Mouse (Mus musculus): Measurements from ENCODE around the gene Pald1. TPM values are rescaled to one million over a fixed set of nuclear protein-coding genes. Genes with fewer than 3 reads are reported as not detected.
A peak's percentile ranks its signal among the peaks of the same experiment; 100 is the strongest.

Gene Pald1
- polyA plus RNA-seq, 1 experiment from 2014 or later = 17.3 TPM

- H3K4me1 ChIP-seq (ENCODE audit: control insufficient read depth, insufficient read depth, low read length) = no peaks in the 10 kb centered on the region
- no peaks in the 10 kb centered on the region for H3K27me3 ChIP-seq (ENCODE audit: control insufficient read depth, insufficient read depth, low read length)
- DNase-seq (ENCODE audit: low spot score, missing footprints) (no peak), ATAC-seq (ENCODE audit: low FRiP score) (no peak)
- H3K4me2 ChIP-seq = no peak overlapping the region
- H3K4me3 ChIP-seq (ENCODE audit: low read depth, low read length) = no peak overlapping the region
- H3K9ac ChIP-seq (ENCODE audit: low read length) = no peak overlapping the region
- H3K9me3 ChIP-seq (ENCODE audit: control insufficient read depth, low read length) = no peaks in the 10 kb centered on the region
- H3K27ac ChIP-seq (ENCODE audit: low read depth, low read length) = no peak overlapping the region
- 28% methylated on average over 9 of the region's 9 CpGs for WGBS
- H3K36me3 ChIP-seq (ENCODE audit: control insufficient read depth, insufficient read depth, low read length) = no peaks in the 10 kb centered on the region
Observed at GRCm38 (mm10) chr10:61394476-61395136, 11.3 kb upstream of the Pald1 start.

- no peak overlapping the region for H3K4me2 ChIP-seq
- no peak for DNase-seq (ENCODE audit: low spot score, missing footprints)
- 63% methylated on average over 4 of the region's 4 CpGs for WGBS
- H3K36me3 ChIP-seq (ENCODE audit: control insufficient read depth, insufficient read depth, low read length) = no peaks in the 10 kb centered on the region
- H3K4me3 ChIP-seq (ENCODE audit: low read depth, low read length) = no peak overlapping the region
- H3K27me3 ChIP-seq (ENCODE audit: control insufficient read depth, insufficient read depth, low read length) = no peaks in the 10 kb centered on the region
- H3K4me1 ChIP-seq (ENCODE audit: control insufficient read depth, insufficient read depth, low read length) = peaks cover 5% of the 10 kb centered on the region
- no peak overlapping the region for H3K27ac ChIP-seq (ENCODE audit: low read depth, low read length)
- no peak overlapping the region for H3K9ac ChIP-seq (ENCODE audit: low read length)
- no peak for ATAC-seq (ENCODE audit: low FRiP score)
- no peaks in the 10 kb centered on the region for H3K9me3 ChIP-seq (ENCODE audit: control insufficient read depth, low read length)
Observed at GRCm38 (mm10) chr10:61392584-61392983, 9.3 kb upstream of the Pald1 start.

DNA sequence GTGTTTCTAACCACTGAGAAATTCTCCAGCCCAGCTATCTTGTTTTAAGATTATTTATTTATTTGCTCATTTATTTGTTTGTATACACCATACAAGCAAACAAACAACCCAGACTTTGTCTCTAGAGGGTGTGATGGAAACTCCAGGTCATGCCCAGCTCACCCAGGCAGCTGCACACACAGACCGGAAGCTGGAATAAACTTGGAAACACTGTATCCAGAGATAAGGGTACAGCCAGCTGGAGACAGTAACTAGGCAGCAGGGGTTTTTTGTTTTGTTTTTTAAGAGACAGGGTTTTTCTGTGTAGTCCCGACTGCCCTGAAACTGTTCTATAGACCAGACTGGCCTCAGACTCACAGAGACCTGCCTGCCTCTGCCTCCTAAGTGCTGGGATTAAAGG, 6.8 kb upstream of the Pald1 start:
- Histone ChIP-seq H3K27me3 (ENCODE audit: control insufficient read depth, insufficient read depth, low read length) (no peaks in the 10 kb centered on the region), H3K27ac (ENCODE audit: low read depth, low read length) (no peak overlapping the region), H3K4me2 (no peak overlapping the region), H3K9me3 (ENCODE audit: control insufficient read depth, low read length) (no peaks in the 10 kb centered on the region), H3K36me3 (ENCODE audit: control insufficient read depth, insufficient read depth, low read length) (no peaks in the 10 kb centered on the region), H3K4me3 (ENCODE audit: low read depth, low read length) (no peak overlapping the region), H3K9ac (ENCODE audit: low read length) (no peak overlapping the region), H3K4me1 (ENCODE audit: control insufficient read depth, insufficient read depth, low read length) (peaks cover 5% of the 10 kb centered on the region)
- DNase-seq (ENCODE audit: low spot score, missing footprints) (no peak), ATAC-seq (ENCODE audit: low FRiP score) (no peak)
- 72% methylated on average over 2 of the region's 2 CpGs for WGBS

DNA sequence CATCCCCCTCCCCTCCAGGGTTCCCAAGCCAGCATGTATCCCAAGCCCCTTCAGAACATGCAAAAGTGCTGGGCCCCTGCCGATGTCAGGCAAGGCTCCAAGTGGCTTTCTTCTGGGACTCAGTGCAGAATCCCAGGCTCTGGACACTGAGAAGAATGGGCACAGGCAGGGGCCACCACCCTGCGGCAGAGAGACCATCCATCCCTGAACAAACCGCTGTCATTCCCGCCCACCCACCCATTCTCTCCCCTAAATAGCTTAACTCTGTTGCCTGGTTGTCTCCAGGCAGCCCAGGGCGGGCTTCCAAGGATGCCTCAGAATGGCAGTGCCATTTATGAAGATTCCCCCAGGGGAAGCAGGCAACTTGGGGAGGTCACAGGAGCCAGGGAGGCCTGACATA, 5.7 kb upstream of the Pald1 start:
- H3K27ac ChIP-seq (ENCODE audit: low read depth, low read length) = no peak overlapping the region
- ATAC-seq (ENCODE audit: low FRiP score) = no peak

GRCm38 (mm10) chr10:61386284-61386683, 3.0 kb upstream of the Pald1 start:
- no peaks in the 10 kb centered on the region for H3K9me3 ChIP-seq (ENCODE audit: control insufficient read depth, low read length)
- H3K27me3 ChIP-seq (ENCODE audit: control insufficient read depth, insufficient read depth, low read length) = 0 out of 2 replicates have a peak, but pooled peaks cover under 1% of the 10 kb centered on the region
- DNase-seq (ENCODE audit: low spot score, missing footprints) = no peak
- no peak overlapping the region for H3K4me2 ChIP-seq
- peaks cover 21% of the 10 kb centered on the region for H3K4me1 ChIP-seq (ENCODE audit: control insufficient read depth, insufficient read depth, low read length)
- H3K9ac ChIP-seq (ENCODE audit: low read length) = no peak overlapping the region
- WGBS = 81% methylated on average over 6 of the region's 6 CpGs
- H3K4me3 ChIP-seq (ENCODE audit: low read depth, low read length) = no peak overlapping the region
- ATAC-seq (ENCODE audit: low FRiP score) = no peak
- no peaks in the 10 kb centered on the region for H3K36me3 ChIP-seq (ENCODE audit: control insufficient read depth, insufficient read depth, low read length)
- H3K27ac ChIP-seq (ENCODE audit: low read depth, low read length) = no peak overlapping the region

More for the DNA sequence above, 5.7 kb upstream of the Pald1 start:
- H3K4me1 ChIP-seq (ENCODE audit: control insufficient read depth, insufficient read depth, low read length) = peaks cover 7% of the 10 kb centered on the region
- no peak for DNase-seq (ENCODE audit: low spot score, missing footprints)
- H3K4me3 ChIP-seq (ENCODE audit: low read depth, low read length) = no peak overlapping the region
- no peaks in the 10 kb centered on the region for H3K9me3 ChIP-seq (ENCODE audit: control insufficient read depth, low read length)
- H3K27me3 ChIP-seq (ENCODE audit: control insufficient read depth, insufficient read depth, low read length) = no peaks in the 10 kb centered on the region
- 21% methylated on average over 5 of the region's 5 CpGs for WGBS
- no peaks in the 10 kb centered on the region for H3K36me3 ChIP-seq (ENCODE audit: control insufficient read depth, insufficient read depth, low read length)
- H3K9ac ChIP-seq (ENCODE audit: low read length) = no peak overlapping the region
- H3K4me2 ChIP-seq = no peak overlapping the region

- ATAC-seq (ENCODE audit: low FRiP score) (no peak), DNase-seq (ENCODE audit: low spot score, missing footprints) (no peak)
- Histone ChIP-seq H3K36me3 (ENCODE audit: control insufficient read depth, insufficient read depth, low read length) (no peaks in the 10 kb centered on the region), H3K9me3 (ENCODE audit: control insufficient read depth, low read length) (no peaks in the 10 kb centered on the region), H3K4me3 (ENCODE audit: low read depth, low read length) (no peak overlapping the region), H3K9ac (ENCODE audit: low read length) (no peak overlapping the region), H3K4me1 (ENCODE audit: control insufficient read depth, insufficient read depth, low read length) (peaks cover 26% of the 10 kb centered on the region), H3K27ac (ENCODE audit: low read depth, low read length) (no peak overlapping the region), H3K27me3 (ENCODE audit: control insufficient read depth, insufficient read depth, low read length) (peaks cover 5% of the 10 kb centered on the region; the same call in 1 of the 2 replicates), H3K4me2 (no peak overlapping the region)
- 83% methylated on average over 6 of the region's 6 CpGs for WGBS
Observed at GRCm38 (mm10) chr10:61385174-61385573, 1.8 kb upstream of the Pald1 start.

DNA sequence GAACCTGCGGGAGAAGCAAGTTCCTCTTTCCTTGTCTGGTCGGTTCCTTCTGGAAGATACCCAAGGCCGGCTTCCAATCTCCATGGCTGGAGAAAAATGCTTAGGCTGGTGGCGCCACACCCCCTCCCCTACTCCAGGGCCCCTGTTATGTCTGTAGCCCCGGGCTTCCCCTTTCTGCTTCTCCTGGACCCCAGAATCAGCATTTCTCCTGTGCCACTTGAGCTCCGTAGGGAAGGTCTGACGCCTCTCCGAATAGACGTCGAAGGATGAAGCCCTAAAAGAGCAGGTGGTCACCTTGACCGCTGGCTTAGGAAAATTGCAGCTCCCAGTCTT, 351 bp upstream of the Pald1 start:
- no peaks in the 10 kb centered on the region for H3K9me3 ChIP-seq (ENCODE audit: control insufficient read depth, low read length)
- ATAC-seq (ENCODE audit: low FRiP score) (peak; percentile 23; the same call in 1 of the 2 replicates), DNase-seq (ENCODE audit: low spot score, missing footprints) (no peak)
- H3K36me3 ChIP-seq (ENCODE audit: control insufficient read depth, insufficient read depth, low read length) = no peaks in the 10 kb centered on the region
- H3K9ac ChIP-seq (ENCODE audit: low read length) = peak overlapping the region; percentile 72
- no peak overlapping the region for H3K27ac ChIP-seq (ENCODE audit: low read depth, low read length)
- H3K4me1 ChIP-seq (ENCODE audit: control insufficient read depth, insufficient read depth, low read length) = peaks cover 22% of the 10 kb centered on the region
- WGBS = 1% methylated on average over 11 of the region's 11 CpGs
- H3K27me3 ChIP-seq (ENCODE audit: control insufficient read depth, insufficient read depth, low read length) = peaks cover 5% of the 10 kb centered on the region; the same call in 1 of the 2 replicates
- peak overlapping the region; percentile 90 for H3K4me2 ChIP-seq
- H3K4me3 ChIP-seq (ENCODE audit: low read depth, low read length) = peak overlapping the region; percentile 53

DNA sequence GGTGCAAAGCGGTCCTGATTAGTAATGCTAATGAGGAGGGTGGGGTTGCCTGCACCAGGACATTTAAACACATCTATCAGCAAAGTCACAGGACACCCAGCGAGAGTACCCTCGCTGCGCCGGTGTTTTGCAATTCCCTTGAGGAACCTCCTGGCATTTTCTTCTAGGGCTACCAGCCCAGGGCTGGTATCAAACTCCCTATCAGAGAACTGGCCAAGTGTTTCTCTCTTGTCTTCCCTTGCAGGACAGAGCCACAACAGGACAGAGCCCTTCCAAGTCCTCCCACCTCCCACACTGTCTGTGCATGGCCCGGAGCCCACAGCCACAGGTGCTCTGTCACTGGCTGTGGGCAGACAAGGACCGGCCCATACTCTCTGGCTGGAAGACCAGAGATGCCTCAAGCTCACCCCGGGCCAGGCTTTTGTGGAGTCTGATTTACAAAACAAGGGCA, 1.0 kb downstream of the Pald1 start:
- DNase-seq (ENCODE audit: low spot score, missing footprints) = peak; percentile 93
- peaks cover 5% of the 10 kb centered on the region; the same call in 1 of the 2 replicates for H3K27me3 ChIP-seq (ENCODE audit: control insufficient read depth, insufficient read depth, low read length)
- peak overlapping the region; percentile 90 for H3K4me2 ChIP-seq
- WGBS = 2% methylated on average over 8 of the region's 8 CpGs
- no peaks in the 10 kb centered on the region for H3K9me3 ChIP-seq (ENCODE audit: control insufficient read depth, low read length)
- H3K4me1 ChIP-seq (ENCODE audit: control insufficient read depth, insufficient read depth, low read length) = peaks cover 22% of the 10 kb centered on the region
- H3K36me3 ChIP-seq (ENCODE audit: control insufficient read depth, insufficient read depth, low read length) = no peaks in the 10 kb centered on the region
- H3K4me3 ChIP-seq (ENCODE audit: low read depth, low read length) = peak overlapping the region; percentile 53
- H3K9ac ChIP-seq (ENCODE audit: low read length) = peak overlapping the region; percentile 72
- H3K27ac ChIP-seq (ENCODE audit: low read depth, low read length) = no peak overlapping the region
- 0 out of 2 replicates have a peak, but pooled peaks have one; percentile 15 for ATAC-seq (ENCODE audit: low FRiP score)

GRCm38 (mm10) chr10:61381823-61382222, 1.5 kb downstream of the Pald1 start:
- Histone ChIP-seq H3K4me1 (ENCODE audit: control insufficient read depth, insufficient read depth, low read length) (peaks cover 22% of the 10 kb centered on the region), H3K4me2 (peak overlapping the region; percentile 90), H3K9me3 (ENCODE audit: control insufficient read depth, low read length) (no peaks in the 10 kb centered on the region), H3K4me3 (ENCODE audit: low read depth, low read length) (peak overlapping the region; percentile 53), H3K27ac (ENCODE audit: low read depth, low read length) (no peak overlapping the region), H3K27me3 (ENCODE audit: control insufficient read depth, insufficient read depth, low read length) (peaks cover 5% of the 10 kb centered on the region; the same call in 1 of the 2 replicates), H3K9ac (ENCODE audit: low read length) (no peak overlapping the region), H3K36me3 (ENCODE audit: control insufficient read depth, insufficient read depth, low read length) (no peaks in the 10 kb centered on the region)
- 11% methylated on average over 8 of the region's 8 CpGs for WGBS
- no peak for DNase-seq (ENCODE audit: low spot score, missing footprints)
- ATAC-seq (ENCODE audit: low FRiP score) = no peak
